Mouse (Mus musculus): ENCODE measurements around the gene Rnf144a.

DNA sequence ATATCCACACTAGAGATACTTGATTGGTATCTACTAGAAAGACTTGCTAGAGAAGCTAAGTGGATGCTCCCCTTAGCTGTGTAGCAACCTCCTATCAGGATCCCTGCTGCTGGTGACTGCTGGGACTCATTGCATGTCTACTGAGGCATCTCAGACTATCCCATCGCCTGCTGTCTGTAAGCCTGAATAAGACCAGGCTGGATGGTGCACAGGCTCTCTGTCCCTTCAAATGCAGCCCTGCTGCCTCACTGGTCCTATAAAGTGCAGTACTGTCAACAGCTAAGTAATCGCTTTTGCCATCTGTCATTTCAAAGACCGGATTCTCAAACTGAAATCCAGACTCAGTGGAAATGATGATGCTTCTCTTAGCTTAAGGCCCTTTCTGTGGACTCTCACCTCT, 129.6 kb downstream of the Rnf144a start:
- TF ChIP-seq EP300 (optimal IDR thresholded peaks at IDR 0.05) (no peak), CTCF (IDR thresholded peaks at IDR 0.05; ENCODE audit: low read depth) (no peak)
